Mouse (Mus musculus): ENCODE measurements around the gene Notch1. TPM values are rescaled to one million over a fixed set of nuclear protein-coding genes. Genes with fewer than 3 reads are reported as not detected.
A peak's percentile ranks its signal among the peaks of the same experiment; 100 is the strongest.

Notch1 gene
- polyA plus RNA-seq, 1 experiment from 2014 or later = 49.5 TPM

Small RNA genes within 50 kb of the gene (microRNA-seq; reads per million reads assigned to microRNA genes)
- 3.2 reads per million, percentile 8 among the genes with 10 or more reads in this experiment for gene Mir6996

Other genes with a start within 250 kb of the Notch1 start
- 0.34 and 0.45 TPM in 2 replicates for gene Ccdc187, start 222.1 kb downstream of the Notch1 start, polyA plus RNA-seq (2016; fragmentation: Nextera tagmentation; extraction: Ambion mirVana)
- 102 and 108 TPM in 2 replicates for gene Gpsm1, start 201.1 kb downstream of the Notch1 start, polyA plus RNA-seq (2016; fragmentation: Nextera tagmentation; extraction: Ambion mirVana)
- 34.5 and 36.3 TPM in 2 replicates for gene Dnlz, start 164.6 kb downstream of the Notch1 start, polyA plus RNA-seq (2016; fragmentation: Nextera tagmentation; extraction: Ambion mirVana)
- gene Card9, start 155.7 kb downstream of the Notch1 start, polyA plus RNA-seq (2016; fragmentation: Nextera tagmentation; extraction: Ambion mirVana) = 1.3 TPM in 2 replicates
- 34.3 and 38.9 TPM in 2 replicates for gene Snapc4, start 136.0 kb downstream of the Notch1 start, polyA plus RNA-seq (2016; fragmentation: Nextera tagmentation; extraction: Ambion mirVana)
- 167 and 173 TPM in 2 replicates for gene Entr1, start 127.3 kb downstream of the Notch1 start, polyA plus RNA-seq (2016; fragmentation: Nextera tagmentation; extraction: Ambion mirVana)
- 120 and 123 TPM in 2 replicates for gene Pmpca, start 127.3 kb downstream of the Notch1 start, polyA plus RNA-seq (2016; fragmentation: Nextera tagmentation; extraction: Ambion mirVana)
- 29.2 and 30.6 TPM in 2 replicates for gene Inpp5e, start 107.5 kb downstream of the Notch1 start, polyA plus RNA-seq (2016; fragmentation: Nextera tagmentation; extraction: Ambion mirVana)
- gene Sec16a, start 71.4 kb downstream of the Notch1 start, polyA plus RNA-seq (2016; fragmentation: Nextera tagmentation; extraction: Ambion mirVana) = 30.0 and 33.9 TPM in 2 replicates
- gene Egfl7, start 63.4 kb upstream of the Notch1 start, polyA plus RNA-seq (2016; fragmentation: Nextera tagmentation; extraction: Ambion mirVana) = 47.9 and 54.9 TPM in 2 replicates
- gene Gm20532, start 70.0 kb upstream of the Notch1 start, polyA plus RNA-seq (2016; fragmentation: Nextera tagmentation; extraction: Ambion mirVana) = not detected in 2 replicates
- 5.4 and 6.7 TPM in 2 replicates for gene Agpat2, start 87.8 kb upstream of the Notch1 start, polyA plus RNA-seq (2016; fragmentation: Nextera tagmentation; extraction: Ambion mirVana)
- gene Fam69b, start 111.8 kb upstream of the Notch1 start, polyA plus RNA-seq (2016; fragmentation: Nextera tagmentation; extraction: Ambion mirVana) = 67.1 and 67.2 TPM in 2 replicates
- gene Lcn4, start 154.6 kb upstream of the Notch1 start, polyA plus RNA-seq (2016; fragmentation: Nextera tagmentation; extraction: Ambion mirVana) = not detected in 2 replicates

Measured in forebrain, embryonic 12.5 days (tissue).